Mouse (Mus musculus) frontal cortex, adult 2 months (tissue): ENCODE results near the gene Sirt5. TPM values are rescaled to one million over a fixed set of nuclear protein-coding genes. Genes with fewer than 3 reads are reported as not detected.

ENCODE experiments used
- DNase-seq, 2 experiments: peaks; one replicate each; pipeline ENCODE4 v3.0.0; 2022; ENCODE audit warnings: low spot score in 1 of 2; ENCODE audit errors: extremely low spot score in 1 of 2
- polyA plus RNA-seq: library from polyadenylated mRNA; depleted of rRNA; stranded (reverse); fragments of >200 nt; gene quantifications from 2 replicates; pipeline ENCODE4 v1.2.3, GENCODE M21; 2012; rRNA removed

The Sirt5 gene
- 16.4 and 19.5 TPM in 2 replicates for polyA plus RNA-seq

DNA sequence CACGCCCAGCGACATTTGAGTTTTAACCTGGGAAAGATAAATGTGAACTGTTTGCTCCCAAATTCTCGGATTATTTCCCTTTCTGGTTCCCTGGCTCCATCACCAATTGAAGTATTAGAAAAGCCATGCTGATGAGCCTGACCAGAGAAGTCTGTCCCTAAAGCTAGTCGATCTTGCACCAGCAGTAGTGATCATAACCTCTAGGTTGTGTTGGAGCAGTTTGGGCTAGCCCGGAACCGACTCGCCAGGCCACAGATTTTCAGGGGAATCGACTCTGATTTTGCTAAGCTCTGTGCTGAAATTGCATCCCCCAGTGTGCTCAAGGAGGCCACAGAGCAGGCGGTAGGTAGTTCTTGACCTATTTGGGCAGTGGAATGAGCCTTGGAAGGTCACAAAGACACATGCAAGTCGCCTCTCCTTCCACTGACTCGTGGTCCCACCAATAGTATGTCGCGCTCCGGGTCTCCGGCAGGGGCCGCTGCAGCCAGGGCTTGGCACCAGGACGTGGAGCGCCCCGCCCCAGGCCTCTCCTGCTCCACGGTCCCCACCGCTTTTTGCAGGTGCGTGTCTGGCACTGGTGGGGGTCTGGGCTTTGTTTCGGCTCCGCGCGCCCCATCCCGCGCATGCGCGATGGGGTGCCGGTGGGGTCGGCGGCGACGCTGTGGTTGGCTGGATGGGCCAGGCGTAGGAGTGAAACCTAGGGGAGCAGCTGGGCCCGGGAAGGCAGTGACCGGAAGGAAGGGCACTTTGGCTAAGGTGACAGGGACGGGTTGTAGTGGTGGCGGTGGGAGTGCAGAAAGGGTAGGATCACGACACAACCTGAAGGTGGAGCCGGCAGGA, at the start of gene Sirt5:
Gene Sirt5 (plus strand): TSS at position 512 of the 840 bp plus-strand sequence.
- DNase-seq = peak; percentile 51 to 85

DNA sequence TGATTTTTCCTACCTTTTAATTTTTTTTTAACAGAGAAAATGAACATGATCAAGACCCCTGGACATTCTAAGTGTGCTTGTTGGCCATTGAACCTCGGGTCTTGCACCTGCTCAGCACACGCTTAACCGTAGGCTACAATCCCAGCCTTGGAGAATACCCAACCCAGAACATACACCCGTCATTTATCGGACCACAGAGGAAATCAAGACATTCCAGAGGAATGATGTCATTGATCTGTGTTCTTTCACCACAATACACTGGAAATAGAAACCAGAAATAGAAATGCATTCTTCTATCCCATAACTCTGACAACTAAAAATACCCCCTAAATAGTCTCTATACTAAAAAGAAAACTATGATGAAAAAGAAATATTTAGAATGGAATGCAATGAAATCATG, 47.9 kb upstream of the Sirt5 start:
- no peak for DNase-seq

DNA sequence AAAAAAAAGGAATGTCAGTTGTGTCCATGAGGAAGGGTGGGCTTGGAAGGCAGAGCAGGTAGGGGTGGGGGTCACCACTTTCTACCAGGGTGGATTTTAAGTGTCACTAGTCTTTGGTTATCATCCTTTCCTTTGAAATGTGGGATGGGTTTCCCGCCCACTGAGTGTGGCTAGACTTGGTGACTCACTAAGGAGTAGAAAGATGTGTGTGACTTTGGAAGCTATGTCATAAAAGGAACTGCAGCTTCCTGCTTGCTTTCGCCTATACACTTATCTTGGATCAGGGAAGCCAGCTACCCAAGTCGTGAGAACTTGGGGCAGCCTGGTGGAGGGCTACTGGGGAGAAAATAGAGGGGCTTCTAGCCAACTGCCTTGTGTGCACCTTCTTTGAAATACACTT, 45.9 kb upstream of the Sirt5 start:
- DNase-seq = no peak

DNA sequence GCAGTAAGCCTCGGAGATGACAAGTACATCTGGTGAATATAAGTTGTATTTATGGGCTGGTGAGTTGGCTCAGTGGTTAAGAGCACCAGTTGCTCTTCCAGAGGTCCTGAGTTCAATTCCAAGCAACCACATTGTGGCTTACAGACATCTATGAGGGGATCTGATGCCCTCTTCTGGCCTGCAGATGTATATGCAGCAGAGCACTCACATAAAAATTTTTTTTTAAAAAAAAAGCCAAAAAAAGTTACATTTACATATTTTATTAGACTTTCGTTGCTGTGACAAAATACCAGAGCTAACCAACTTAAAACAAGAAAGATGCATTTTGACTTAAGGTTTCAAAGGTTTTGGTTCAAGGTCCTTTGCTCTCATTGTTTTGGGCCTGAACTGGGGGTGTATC, 43.8 kb upstream of the Sirt5 start:
- DNase-seq = no peak

DNA sequence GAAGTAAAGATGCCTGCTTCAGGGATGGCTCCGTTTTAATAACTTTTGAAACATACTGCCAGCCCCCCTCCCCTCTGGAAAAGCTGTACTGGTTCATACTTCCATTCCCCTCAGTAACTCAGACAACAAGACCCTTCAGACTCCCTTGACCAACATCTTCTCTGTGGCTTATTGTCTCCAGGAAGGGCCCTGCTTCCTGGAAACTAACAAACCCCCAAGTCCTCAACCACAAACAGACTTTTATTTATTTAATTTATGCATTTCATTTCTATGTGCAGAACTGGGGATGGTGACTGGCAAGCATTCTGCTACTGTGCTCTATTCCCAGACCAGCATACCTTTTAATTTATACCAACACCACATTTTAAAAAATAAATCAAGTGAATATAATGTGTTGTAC, 39.9 kb upstream of the Sirt5 start:
- DNase-seq = no peak

DNA sequence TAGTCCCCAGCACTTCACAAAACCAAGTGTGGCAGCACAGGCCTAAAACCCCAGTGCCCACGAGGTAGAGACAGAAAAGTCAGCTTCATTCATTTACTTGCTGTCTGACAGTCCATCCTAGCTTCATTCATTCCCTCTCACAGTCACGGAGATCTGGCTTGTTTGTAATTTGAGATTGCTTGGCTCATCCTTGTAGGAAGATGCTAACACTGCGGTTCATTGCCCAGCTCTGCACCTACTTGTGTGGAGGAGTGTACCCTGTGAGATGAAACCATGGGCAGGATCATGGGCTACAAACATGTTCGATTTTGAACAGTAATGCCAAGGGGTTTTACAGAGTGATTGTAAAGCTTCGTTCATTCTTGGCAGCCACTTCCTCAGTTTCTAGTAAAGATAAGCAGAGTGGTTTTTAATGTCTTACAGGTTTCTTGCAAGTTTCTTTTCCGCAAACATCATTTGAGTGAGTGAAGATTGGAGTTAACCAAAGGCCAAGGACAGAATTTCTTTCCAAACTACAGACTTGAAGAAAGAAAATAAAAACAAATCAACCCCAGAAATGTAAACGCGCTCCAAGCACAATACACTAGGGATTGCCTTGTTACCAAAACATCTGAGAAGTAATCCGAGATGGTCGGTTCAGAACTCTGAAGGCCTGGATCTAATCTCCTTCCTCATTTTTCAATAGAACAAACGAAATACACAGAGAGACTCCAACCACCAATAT, 33.4 kb upstream of the Sirt5 start:
- DNase-seq = no peak

DNA sequence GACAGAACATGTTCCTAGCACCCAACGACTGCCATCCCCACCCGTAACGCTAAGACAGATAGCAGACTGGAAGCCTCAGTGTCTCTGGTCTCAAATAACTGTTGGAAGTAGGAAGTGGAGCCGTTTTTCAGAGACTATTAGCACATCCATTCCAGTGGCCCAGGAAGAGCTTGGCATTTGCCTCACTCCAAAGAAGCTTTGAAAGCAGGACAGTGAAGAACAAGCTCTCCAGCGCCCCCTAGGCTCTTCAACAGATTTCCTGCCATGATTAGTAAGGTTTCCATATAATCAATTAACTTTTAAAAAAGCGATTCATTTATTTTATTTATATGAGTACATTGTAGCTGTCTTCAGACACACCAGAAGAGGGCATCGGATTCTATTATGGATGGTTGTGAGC, 32.7 kb upstream of the Sirt5 start:
- DNase-seq = no peak

DNA sequence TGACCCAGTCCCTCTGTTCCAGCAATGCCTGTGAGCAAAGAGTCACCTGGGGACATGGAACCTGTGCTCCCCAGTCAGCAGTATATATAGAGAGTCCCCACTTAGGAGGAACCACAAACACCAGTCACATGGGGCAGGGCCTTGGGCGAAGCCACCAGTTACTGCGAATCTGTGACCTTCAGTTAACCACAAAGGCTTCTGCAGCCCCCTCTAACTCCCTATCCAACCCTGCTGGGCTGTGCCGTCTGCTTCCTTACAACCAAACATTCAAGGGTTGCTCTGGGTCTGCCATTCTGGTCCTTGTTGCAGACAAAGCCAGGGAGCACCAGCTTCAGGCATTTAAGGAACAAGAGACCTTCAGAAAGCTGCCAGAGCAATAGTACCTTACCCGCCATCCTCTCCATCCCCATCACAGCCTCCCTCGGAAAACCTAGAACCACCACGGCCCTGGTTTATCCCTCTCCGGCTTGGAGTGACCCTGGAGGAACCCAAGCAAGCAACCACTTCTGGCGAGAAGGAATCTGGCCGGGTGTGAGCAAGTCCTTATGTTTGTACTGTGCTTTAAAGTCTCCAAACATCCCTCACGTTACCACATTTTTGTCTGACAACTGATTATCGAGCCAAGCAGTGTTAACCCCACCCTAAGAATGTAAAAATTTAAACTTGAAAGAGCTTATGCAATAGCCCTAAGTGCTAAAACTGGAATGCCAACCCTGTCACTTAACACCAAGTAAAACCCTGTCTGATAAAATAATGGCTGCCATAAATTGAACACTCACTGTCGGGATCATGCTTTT, 28.7 kb upstream of the Sirt5 start:
- DNase-seq = no peak

DNA sequence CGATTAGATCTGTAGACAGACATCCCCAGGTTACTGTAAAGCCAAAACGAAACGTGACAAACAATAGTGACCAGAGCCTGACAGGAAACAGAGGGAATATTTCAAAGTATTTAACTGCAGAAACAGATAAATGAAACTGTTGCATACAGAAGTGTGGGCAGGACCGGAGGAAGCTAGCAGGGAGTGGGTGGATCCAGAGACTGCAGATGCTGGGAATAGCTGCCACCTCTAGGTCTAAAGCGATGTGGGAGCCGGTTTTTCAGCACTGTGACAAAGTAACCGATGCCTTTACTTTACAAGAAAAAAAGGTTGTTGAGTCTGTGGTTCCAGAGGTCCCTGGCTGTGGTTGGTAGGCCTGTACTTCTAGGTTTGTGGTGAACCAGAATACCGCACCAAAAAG, 27.3 kb upstream of the Sirt5 start:
- DNase-seq = peak in 1 of 2 experiments; percentile 47

DNA sequence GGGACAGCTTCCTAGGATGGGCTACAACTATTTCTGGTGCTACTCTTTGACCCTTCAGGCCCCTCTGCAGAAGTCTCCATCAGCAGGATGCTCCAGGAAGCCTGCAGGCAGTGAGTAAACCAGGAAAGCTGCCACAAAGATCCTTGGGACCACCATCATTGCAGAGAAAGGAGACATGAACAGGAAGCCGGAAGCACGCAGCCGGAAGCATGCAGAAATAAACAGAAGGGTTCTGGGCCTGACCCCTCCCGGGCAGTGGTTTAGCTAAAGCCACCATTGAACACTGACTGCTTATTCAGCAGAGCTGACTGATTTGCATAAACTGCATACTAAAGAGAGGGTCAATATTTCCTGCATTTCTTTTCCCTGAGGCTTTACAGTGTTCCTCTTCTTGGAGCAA, 26.7 kb upstream of the Sirt5 start:
- no peak for DNase-seq

DNA sequence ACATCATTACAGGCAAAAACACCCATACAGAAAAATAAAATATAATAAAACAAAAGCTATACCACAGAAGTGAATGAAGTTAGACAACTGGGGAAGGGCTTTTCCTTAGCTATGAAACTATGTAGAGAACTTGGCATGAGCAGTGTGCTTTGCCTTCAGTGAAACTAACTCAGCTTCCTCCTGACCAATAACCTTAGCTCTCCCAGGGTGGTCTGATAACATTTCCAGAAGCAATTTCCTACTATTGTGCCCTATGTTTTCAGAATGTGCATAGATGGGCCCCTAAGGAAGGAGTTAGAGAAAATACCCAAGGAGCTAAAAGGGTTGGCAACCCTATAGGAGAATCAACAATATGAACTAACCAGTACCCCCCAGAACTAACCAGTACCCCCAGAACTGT, 18.5 kb upstream of the Sirt5 start:
- DNase-seq = no peak

DNA sequence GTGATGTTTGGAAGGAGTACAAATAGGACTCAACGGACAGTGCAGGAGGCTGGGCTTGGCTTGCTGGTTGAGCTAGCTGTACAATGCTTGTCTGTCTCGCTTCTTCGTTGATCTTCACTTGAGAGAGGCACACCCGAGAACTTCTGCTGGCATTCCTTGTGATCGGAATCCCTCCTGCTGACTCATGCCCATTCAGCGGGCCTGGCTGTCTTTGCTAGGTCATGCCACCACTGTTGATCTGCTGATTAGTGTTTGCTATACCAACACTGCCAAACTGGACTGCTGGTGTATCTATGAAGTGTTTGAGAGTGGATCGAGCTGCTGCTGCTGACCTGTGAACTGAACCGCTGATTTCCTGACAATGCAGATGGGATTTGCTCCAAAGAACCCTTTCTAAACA, 15.9 kb upstream of the Sirt5 start:
- DNase-seq = no peak

DNA sequence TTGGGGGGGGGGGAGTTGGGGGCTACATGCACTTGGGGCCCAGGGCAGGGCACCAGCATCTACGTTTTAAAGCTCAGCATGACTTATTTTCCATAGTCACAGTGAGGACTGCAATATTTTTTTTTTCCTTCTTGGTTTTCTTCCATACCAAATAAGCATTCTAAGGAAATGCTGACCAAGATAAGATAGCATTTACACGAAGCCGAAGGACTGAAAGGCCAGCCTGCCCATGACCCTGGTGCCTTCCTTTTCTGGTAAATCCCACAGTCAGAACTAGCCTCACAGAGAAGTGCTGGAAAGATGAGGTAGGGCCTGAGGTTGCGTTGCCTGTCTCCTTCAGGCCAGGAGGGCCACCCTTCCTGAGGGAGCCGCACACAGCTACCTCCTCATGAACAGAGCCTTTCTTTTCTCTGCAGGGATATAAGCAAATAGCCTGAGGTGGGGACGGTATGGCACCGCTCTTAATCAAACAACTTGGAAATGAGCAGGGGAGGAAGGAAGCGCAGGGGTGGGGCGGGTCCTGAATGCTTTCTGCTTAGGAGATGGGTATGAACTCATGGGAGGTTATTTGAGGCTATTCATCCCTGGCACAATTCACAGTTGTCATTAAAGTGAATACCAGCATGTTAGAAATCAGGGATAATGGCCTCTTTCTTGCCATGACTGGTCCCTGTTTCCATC, 14.7 kb upstream of the Sirt5 start:
- no peak for DNase-seq

DNA sequence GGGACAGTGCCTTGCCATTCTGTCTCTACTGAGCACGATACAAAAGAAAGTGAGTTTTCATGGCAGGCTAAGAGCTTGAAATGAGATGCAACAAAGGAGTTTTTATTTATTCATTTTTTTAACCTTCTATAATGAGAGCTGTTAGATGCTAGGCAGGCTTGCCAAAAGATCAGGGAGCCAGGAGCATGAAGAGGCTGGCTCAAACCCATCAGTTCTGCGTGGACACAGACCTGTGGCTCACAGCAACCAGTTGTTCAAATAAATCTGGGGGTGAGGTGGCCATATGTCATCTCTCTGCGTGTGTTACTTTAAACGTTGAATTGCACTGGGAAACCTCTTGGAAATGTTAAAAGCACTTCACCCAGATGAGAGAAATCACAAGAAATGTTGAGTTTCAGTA, 11.9 kb upstream of the Sirt5 start:
- no peak for DNase-seq

DNA sequence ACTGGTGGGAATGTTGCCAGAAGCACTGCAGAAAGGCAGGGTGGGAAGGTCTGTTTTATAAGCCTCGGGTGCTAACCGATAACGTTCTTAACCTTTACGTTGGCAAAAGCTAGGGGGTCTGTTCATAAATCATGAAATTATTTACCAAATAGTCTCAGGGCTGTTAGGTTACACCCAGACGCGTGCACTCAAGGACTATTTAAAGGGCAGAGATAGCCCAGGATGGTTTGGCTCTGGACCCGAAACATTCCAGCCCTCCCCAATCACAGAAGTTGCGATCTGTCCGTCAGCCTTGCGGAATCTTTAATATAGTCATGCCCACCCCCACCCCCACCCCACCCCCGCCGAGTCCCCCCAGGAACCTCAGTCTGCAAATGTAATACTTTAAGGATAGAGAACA, 10.9 kb upstream of the Sirt5 start:
- DNase-seq = no peak

DNA sequence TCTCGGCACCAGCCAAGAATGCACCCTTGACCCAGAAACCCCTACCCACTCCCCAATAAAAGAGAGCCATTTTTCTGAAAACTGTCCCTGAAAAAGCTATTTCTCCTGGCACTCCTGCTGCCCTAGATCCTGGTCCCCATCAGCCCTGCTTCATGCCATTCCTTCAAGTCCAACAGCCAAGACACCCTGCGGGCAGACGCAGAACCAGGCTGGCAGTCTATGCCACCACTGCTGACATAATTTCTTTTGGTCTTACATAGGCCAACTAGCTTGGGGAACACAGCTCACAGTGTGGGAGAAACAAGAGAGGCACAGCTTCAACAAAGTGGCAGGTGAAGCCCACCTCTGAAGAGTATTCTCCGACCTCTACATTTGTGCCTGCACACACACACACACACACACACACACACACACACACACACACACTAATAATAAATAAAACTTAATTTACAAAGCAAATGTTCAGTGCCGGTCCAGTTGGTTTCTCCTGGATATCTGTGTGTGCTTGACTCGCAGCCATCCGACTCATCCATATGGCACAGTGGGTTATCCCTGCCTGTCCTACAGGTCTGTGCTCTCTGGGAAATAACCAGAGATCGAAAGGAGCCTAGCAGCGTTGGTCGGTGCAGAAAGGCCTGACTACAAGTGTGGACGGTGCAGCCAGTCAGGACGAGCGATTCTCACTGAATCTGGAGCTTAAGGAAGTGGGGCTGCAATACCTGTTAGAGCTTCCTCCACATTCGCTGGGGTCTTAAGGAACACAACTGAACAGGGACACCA, 8.8 kb upstream of the Sirt5 start:
- no peak for DNase-seq

DNA sequence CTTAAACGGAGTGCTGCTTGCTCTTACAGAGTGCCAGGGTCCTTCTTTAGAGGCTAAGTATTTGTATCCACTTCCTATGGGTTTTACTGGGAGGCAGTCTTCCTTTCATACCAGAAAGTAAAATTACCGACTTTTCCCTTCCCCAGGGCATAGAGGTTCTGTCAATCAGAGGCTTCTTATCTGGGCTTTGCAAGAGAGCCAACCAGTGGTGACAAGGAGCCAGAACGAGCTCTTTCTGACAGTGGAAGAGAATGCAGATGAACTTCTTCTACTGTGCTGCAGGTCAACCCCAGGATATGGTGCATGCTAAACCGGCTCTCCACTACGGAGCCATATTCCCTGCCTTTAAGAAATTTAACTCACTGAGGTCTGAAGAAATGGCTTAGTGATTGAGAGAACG, 4.8 kb upstream of the Sirt5 start:
- DNase-seq = no peak

DNA sequence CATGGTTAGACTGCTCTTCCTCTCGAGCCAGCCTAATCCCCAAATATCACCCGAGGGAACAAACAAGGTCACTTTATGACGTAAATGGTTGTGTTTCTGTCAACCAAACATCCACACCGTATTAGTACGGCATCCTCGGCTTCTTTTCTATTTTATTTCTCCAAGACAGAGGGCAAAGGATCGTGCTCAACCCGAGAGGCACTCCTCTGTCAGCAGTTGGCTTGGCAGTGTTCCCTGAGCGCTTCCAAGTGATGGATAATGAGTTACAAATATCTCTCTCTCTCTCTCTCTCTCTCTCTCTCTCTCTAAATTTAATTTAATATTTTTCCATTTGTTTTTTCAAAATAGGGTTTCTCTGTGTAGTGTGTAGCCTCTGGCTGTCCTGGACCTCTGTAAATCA, 2.9 kb upstream of the Sirt5 start:
- DNase-seq = no peak

DNA sequence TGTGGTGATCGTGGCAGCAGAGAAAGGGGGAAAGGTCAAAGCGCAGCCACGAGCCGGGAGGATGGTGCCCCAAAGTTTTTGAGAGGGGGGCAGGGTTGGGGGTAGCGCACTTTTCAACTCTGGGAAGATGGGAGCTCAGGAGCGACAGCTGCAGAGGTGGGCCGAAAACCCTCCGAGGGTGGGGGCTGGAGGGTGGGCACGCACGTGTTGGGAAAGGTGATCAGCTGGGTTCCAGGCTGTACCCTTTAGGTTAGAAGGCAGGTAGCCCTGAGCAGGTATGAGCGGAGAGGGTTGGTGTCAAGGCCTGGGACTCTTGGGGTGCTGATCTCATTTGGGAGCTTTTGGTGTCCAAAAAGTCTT, 509 bp downstream of the Sirt5 start:
- DNase-seq = no peak

DNA sequence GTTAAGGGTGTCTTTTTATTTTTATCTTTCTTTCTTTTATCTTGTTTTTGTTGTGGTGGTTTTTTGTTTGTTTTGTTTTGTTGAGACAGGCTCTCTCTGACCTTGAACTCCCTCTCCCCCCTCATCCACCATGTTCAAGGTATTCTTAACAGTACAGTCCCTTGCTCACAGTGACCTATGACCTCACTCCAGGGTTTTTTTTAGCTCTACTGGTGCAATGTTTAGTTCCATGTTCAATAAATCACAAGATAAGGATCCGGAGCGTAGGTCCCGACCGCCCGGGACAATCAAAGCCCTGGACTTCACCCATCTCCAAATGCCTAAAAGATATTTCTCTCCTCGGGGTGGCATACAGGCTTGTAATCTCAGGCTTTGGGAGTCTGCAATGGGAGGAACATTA, 4.8 kb downstream of the Sirt5 start:
- no peak for DNase-seq
